Mouse (Mus musculus): ENCODE measurements around the gene Itgad.
A peak's percentile ranks its signal among the peaks of the same experiment; 100 is the strongest.

The Itgad gene

DNA sequence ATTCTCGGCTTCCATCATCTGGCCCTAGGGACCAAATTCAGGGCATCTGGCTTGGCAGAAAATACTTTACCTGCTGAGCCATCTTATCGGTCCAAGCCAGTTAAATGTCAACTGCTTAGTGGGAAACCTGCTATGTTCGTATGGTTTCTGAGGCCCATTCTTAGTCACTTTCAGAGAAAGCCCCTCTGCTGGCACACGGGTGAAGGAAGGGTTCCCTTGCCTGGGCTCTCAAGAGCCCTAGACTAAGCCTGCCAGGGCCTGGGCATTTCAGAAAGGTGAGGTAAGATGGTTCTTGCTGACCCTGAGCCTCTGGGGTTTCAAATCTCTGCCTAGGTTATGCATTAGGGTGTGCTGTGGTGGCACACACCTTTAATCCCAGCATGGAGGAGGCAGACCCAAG, 91.4 kb downstream of the Itgad start:
- no peak for DNase-seq

DNA sequence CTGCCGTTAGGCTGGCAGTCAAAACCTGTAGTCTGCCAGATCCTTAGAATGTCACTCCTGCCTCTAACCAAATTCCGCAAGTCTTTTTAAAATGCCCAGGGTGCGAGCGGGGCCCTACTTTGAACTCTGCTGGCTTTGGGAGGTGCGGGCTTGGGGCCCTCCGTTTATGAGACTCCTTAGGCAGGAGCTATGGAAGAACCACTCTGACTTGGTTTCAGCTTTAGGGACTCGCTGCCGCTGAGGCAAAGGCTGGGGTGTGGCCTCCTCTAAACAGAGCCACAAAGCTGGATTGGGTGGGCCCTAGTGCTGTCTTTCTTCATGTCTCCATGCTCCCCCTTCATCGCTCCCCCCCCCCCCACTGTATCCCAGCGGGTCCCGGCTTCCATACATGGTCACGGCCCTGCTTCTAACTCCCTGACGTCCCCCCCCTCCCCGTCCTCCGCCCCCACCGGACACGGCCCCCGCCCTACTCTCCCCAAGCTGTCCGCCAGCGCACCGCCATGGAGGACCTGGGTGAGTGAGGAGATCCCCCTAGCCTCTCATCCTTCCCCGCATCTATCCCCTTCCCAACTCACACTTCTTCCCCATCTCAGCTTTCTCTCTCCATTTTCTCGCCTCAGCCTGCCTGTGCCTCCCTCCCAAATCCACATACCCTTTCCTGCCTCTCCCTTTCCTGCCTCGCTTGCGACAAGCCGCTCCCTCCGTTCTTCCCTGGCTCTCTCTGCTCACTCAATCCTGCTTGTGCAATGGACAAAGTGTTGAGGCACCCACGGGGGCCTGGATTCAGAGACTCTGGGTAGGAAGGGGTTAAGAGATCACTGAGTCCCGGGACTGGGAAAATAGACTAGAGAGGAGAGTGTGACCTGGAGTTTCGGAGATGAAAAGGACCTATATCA, 92.6 kb downstream of the Itgad start, which contains the start of gene Tgfb1i1:
Gene Tgfb1i1 (plus strand): TSS at position 317 of the 896 bp plus-strand sequence.
- DNase-seq, result peak; percentile 58

DNA sequence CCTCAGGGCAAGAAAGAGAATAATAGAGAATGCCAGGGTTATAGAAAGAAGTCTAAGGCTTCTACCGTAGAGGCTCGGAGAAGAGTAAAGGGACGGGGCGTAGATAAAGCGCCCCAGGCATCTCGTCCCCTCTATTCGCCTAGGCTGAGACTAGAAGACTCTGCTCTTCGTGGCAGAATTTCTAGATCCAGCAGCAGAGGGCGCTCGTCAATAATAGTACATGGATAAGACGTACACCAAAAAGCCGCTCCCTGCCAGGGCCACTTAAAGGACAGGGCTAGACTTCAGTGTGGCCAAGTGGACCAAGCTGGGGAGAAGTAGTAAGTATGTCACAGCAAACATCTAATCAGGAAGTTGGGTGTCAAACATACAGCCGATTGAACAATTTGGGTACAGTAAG, 93.3 kb downstream of the Itgad start:
- DNase-seq, result peak; percentile 85

DNA sequence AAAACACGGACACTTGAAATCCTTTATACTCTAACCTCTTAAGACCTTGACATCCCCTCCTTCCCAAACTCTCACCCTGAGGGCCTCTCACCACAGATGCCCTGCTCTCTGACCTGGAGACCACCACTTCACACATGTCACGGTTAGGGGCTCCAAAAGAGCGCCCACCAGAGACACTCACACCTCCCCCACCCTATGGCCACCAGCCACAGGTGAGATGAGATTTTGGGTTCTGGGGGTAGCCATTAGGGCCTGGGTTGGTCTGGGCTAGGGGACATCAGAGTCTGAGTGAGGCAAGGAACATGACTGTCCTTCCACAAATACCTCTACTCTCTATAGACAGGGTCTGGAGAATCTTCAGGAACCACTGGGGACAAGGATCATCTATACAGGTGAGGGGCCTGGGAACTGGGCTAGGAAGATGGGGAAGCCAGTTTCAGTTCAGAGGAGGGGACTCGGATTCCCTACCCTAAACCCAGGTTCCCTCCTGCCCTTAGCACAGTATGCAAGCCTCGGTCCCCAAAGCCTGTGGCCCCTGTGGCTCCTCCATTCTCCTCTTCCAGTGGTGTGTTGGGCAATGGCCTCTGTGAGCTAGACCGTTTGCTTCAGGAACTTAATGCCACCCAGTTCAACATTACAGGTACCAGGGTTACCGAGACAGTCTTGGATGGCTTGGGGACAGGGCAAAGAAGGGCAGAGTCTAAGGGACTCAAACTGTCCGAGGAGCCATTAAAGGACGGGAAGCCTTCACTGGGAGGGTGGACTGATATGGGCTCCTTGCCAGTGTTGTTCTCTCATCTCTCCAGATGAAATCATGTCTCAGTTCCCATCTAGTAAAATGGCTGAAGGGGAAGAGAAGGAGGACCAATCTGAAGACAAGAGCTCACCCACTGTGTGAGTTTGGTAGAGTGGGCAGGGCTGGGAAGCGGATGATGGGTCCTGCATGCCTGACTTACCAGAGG, 94.2 kb downstream of the Itgad start:
- no peak for DNase-seq

DNA sequence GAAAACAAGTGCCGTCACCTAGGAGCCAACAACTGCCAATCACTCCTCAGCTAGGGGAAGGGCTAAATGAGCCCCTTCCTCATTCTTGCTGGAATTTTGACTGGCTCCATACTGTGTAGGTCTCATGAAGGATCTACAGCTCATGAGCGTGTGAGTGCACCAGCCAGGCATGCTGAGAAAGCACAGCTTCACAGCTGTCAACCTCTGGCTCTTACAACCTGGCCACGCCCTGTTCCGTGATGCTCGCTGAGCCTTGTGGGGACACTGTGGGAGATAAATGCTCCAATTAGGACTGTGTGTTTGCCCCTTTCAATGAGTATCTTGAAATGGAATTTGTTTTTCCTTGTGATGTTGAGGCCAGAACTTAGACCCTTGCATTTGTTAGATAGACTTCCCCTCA, 95.8 kb downstream of the Itgad start:
- no peak for DNase-seq

DNA sequence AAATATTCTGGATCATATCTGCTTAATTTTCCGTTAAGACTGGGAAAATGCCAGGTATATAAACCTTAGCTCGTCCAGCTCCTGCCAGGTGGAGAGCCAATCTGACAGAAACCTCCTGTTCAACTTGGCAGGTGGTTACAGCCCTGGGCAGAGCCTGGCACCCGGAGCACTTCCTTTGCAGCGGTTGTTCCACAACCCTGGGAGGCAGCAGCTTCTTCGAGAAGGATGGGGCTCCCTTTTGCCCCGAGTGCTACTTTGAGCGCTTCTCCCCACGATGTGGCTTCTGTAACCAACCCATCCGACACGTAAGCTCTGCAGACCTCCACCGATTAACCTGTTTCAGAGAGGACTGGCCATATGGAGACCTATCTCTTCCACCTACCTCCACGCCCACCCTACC, 97.8 kb downstream of the Itgad start:
- no peak for DNase-seq

DNA sequence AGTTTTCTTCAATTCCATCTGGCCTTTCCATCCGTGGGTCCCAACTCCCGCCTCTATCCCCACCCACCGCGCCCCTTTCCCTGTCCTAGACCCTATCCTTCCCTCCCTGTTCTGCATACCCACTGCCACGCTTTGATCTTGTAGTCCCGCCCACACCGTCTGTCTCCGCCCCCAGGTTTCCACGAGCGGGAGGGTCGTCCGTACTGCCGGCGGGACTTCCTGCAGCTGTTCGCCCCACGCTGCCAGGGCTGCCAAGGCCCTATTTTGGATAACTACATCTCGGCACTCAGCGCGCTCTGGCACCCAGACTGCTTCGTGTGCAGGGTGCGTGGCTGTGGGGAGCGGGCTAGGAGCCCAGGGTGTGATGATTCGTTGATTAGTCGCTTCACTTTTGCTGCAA, 98.4 kb downstream of the Itgad start:
- DNase-seq, result peak; percentile 85

DNA sequence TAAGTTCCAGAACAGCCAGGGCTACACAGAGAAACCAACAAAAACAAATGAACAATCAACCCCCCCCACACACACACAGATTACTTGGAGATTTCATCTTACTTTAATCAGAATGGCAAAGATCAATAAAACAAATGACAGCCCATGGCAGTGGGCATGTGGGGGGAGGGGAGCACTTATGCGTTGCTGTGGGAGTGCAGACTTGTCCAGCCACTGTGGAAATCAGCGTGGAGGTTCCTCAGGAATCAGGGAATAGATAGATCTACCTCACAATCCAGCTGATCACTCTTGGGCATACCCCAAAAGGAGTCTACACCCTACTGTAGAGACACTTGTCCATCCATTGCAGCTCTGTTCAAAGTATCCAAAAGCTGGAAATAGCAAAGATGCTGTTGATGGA, 100.8 kb downstream of the Itgad start:
- no peak for DNase-seq

DNA sequence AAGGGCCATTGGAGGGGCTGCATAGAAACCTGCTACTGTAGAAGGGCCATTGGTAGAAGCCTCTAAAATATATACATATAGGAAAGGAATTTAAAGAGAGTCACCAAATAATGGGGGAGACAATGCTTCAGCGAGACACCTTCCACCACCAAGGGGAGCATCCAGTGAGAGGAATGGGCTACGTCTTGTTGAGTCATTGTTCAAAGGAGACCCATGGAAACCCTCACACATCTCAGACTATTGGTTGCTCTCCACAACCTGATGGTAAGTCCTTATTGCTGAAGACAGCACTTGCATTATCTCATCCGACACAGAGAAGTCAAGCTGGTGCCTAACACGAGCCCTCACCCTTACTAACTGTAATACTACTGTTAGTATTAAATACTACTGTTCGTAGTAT, 101.6 kb downstream of the Itgad start:
- DNase-seq, result no peak

DNA sequence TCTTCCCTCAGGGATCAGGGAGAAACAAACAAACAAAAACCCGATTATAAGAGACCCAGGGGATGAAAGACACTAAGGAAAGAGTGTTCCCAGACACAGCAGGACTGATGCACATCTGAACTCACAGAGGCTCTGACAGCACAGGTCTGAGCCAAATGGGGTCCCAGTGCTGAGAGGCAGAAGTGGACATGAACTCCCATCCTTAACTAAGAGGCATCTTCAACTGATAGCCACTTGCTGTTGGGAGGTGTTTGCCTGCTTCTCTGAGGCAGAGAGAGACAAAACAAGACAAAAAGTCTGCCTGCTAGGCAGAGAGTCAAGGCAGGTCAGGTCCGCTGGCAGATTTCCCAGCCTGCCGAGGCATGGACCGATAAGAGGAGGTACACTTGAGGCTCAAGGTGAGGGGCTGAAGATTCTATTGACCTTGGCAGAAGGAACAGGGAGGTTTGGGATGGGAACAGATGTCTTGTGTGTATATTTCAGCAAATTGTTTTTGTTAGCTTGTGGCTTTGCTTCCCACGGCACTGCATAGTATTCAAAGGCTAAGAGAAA, 102.7 kb downstream of the Itgad start:
- no peak for DNase-seq

DNA sequence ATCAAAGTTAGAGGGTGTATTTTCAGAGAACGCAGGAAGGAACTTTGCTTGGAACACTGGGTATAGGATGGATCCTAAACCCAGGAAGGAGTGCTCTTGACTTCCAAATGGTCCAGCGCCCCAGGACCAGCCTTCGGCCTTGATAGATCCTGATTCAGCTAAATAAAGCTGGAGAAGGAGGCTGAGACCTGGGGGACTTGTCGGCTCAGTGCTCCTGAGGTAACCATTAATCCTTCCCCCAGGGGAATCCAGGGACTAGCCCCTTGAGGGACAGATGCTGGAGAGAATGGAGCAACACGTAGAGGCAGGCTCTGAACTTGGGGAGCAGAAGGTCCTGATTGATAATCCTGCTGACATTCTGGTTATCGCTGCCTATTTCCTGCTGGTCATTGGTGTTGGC, 111.2 kb downstream of the Itgad start, which contains the start of gene Slc5a2:
Gene Slc5a2 (plus strand): TSS at position 247 of the 400 bp plus-strand sequence.
- no peak for DNase-seq

DNA sequence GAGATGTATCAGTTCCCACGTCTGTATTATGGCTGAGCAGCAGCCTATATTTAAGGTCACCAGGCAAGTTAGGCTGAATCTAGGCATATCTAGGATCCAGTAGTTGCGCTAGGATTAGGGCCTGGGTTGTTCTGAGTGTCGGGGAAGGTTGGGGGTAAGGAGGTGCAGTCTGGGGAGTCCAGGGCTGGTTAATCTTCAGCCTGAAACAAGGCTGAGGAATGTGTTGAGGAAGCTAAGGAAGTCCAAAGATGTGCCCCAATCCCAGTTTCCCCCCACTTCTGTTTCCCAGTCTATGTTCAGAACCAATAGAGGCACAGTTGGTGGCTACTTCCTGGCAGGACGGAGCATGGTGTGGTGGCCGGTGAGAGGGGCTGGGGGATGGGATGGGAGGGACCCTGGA, 111.9 kb downstream of the Itgad start:
- DNase-seq, result no peak

DNA sequence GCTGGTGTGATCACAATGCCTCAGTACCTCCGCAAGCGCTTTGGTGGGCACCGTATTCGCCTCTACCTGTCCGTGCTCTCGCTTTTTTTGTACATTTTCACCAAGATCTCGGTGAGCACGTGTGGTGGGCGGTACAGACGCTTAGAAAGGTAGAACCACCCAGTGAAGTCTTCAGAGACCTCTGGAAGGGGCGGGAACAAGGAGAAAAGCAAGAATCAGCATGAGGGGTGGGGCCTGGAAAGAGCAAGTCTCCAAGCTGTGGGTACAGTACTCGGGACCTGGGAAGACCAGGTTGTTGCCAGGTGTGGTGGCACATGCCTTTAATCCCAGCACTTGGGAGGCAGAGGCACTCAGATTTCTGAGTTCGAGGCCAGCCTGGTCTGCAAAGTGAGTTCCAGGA, 113.2 kb downstream of the Itgad start:
- no peak for DNase-seq

DNA sequence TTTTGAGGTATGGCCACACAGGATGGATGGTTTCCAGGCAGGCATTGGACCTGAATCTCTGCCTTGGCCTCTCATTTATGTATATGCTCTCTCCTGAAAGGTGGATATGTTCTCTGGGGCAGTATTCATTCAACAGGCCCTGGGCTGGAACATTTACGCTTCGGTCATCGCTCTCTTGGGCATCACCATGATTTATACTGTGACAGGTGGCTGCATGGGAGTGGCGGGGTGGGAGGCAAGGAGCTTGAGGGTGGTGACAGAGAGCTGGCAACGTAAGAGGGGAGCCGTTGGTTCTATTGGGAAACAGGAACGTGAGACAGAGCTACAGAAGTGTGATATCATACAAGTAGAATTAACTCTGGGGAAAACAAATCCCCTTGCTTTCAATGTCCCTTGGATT, 113.6 kb downstream of the Itgad start:
- no peak for DNase-seq

DNA sequence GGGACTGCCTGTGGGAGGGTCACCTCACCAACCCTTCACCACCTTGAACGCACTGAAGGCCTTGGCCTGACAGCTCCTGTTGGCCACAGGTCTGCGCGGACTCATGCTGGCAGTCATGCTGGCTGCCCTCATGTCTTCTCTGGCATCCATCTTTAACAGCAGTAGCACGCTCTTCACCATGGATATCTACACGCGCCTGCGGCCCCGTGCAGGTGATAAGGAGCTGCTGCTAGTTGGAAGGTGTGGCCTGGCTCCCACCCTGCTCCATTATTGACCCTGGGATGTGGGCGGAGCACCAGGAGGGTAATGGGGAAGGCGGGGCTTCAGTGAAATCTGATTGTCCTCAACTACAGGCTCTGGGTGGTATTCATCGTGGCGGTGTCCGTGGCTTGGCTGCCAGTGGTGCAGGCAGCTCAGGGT, 116.3 kb downstream of the Itgad start:
- no peak for DNase-seq

DNA sequence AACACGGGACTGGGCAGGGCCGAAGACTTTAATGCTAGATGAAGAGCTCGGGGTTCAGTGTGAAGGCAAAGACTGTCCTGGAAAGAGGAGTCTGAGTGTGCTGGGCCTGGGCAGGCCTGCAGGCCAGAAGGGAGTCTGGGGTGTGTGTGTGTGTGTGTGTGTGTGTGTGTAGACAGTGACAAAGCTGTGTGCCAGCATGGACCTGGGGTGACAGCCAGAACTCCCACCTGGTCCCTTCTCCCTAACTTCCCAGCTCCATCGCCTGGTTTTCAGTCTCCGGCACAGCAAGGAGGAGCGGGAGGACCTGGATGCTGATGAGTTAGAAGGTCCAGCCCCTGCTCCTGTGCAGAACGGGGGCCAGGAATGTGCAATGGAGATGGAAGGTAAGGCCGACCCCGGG, 117.3 kb downstream of the Itgad start:
- DNase-seq, result no peak

All from right cerebral cortex, adult 18-20 months (tissue).